Mouse (Mus musculus) telencephalon, adult 2 months (tissue): ENCODE measurements around the gene Cnpy4.

Experiments
- DNase-seq: peaks from one replicate; pipeline ENCODE4 v3.0.0-alpha.2; 2011; ENCODE audit warnings: low read depth, low spot score

The Cnpy4 gene

DNA sequence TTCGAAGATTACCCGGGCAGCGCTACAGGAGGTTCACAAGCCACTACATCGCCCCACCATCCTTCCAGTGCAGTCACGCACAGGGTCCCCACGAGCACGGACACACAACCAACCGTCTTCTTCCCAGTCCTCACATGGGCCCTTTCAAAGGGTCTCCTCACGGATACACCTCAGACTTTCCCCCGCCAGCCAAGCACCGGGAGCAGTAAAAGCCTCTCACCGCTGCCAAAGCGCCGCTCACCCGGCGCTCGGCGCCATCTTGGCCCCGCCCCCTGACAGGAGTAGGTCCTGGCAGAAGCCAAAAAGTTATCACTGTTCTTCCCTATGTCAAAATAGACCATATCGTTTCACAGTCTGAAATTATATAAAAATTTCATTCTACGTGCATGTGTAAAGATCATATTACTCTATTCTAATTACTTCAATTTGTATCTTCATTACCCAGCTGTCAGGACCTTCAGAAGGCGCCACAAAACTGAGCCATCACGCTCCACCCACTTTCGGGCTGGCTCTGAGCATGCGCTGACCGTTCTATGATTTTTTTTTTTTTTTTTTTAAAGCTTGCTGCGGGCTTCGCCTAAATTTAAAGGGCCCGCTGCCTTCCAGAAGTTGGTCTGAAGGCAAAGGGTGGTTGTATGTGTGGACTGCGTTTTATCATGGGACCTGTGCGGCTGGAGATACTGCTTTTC is at the start of gene Cnpy4, which contains the start of gene Taf6:
TSS of gene Cnpy4 (plus strand) at position 536 of the 689 bp plus-strand sequence.
TSS of gene Taf6 (minus strand) at position 502 of the 689 bp plus-strand sequence.
- peak; percentile 86 for DNase-seq

DNA sequence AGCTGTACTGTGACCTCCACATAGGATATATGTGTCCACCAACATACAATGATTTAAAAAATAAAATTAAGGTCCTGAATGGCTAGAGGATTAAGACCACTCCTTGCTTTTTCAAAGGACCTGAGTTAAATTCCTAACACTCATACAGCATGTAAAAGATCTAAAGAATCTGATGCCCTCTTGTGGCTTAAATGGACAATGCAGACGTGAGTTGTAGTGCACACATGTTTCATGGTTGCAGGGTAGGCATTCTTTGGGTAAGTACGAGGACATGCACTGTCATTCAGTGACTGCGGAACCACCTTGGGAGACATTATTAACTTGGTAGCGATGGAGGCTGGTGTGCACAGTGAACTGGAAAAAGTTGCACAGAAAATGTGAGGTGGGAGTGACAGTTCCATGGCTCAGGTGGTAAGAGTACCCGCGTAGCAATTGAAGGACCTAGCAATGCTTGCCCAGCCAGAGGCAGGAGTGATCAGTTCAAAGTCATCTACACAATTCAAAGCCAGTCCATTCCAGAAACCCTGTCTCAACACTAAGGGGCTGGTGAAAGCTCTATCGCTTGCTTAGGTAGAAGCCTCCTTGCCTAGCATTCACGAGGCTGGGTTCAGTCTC is 49.2 kb upstream of the Cnpy4 start:
- DNase-seq, result no peak

DNA sequence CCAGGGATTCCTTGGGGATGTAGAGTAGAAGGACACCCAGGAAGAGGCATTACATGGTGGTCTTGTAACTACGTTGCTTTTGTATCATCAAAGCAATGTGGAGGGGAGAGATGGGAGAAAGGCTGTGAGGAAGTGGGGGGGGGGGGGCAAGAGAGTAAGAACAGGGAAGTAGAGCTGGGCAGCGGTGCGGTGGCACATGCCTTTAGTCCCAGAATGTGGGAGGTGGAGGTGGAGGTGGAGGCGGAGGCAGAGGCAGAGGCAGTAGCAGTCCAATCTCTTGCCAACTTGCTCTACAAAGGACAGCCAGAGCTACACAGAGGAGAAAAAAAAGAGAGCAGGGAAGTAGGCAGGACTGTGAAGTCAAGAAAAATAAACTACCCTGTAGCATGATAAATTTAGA is 48.7 kb upstream of the Cnpy4 start:
- DNase-seq, result no peak

DNA sequence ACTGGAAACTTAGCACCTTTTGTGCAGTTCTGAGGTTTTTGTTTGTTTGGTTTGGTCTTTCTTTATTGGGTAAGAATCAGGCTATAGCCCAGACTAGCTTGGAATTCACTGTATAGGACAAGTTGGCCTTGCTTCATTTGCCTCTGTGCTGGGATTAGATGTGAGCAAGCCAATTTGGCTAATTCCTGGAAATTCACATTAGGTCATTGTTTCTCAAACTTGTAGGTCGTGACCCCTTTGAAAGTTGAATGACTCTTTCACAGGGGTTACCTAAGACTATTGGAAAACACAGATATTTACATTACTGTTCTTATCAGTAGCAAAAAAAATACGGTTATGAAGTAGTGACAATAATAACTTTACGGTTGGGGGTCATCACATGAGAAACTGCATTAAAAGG is 32.9 kb upstream of the Cnpy4 start:
- DNase-seq, result no peak

DNA sequence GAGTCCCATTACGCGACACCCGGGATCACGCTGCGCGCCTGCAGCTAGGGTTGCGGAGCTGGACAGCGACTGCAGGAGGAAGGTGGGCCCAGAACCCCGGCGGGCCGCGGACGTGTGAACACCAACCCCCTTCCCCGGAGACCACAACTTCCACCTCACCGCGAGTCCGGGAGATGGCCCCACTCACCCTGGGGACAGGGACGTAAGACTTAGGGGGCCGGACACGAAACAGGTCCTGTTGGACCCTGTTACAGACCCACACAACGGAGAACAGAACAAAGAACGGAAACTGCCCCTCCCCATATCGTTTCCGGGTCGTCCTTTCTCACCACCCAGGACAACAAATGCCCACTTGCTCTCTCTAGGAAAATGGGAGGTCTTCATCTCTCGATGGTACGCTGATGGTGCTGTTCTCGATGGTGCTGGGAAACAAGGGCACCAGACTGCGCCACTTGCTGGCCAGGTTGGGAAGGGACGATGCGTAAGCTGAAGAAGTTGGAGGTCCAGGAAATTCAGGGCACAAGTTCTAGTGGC is 31.8 kb upstream of the Cnpy4 start, which contains the start of gene Zfp113:
TSS of gene Zfp113 (minus strand) at position 302 of the 534 bp plus-strand sequence.
- peak; percentile 98 for DNase-seq

DNA sequence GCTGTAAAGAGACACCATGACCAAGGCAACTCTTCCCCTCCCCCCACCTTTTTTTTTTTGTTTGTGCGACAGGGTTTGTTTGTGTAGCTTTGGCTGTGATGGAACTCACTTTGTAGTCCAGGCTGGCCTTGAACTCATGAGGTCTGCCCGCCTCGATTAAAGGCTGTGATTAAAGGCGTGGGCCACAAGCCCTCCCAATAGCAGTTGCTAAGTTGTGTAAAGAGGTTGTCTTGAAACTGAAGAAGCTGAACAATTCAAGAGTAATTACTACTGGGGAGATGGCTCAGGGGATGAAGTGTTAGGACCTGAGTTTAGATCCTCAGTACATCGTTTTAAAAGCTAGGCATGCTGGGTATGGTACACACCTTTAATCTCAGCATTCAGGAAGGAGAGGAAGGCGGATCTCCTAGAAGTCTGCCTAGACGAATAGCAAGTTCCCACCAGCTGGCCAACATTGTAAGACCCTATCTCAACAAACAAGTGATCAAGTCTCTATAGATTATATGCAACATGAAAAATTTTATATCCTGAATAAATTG is 27.0 kb upstream of the Cnpy4 start:
- DNase-seq, result no peak

DNA sequence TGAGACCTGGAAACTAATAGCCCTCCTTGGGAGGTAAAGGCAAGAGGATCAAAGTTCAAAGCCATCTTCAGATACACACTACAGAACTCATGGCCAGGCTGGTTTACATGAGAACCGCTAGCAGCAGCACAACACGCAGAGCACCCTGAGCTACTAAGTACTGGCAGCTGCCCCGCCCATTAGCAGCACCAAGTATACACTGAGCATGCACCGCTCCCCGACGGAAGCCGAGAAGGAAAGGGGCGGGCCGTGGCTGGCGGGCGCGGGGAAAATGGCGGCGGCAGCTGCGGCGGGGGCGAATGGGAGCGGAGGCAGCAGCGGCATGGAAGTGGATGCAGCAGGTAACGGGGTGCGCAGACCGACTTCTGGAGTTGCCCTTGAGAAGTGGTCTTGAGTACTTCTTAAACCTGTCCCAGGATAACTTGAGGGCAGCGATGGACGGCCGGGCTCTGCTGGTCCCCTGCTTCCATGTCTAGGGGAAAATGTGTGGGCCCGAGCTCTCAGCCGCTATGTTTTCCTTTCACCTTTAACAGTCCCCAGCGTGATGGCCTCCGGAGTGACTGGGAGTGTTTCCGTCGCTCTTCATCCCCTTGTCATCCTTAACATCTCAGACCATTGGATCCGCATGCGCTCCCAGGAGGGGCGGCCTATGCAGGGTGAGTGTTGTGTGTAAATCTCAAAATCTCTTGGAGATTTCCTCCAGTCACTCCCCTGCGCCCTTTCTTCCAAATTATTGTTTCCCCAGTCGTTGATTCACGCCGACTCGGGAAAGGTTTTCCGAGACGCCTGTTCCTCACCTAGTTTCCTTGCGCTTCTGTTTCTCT is 26.2 kb upstream of the Cnpy4 start, which contains the start of gene Cops6:
TSS of gene Cops6 (plus strand) at position 230 of the 824 bp plus-strand sequence.
- peak; percentile 90 for DNase-seq

DNA sequence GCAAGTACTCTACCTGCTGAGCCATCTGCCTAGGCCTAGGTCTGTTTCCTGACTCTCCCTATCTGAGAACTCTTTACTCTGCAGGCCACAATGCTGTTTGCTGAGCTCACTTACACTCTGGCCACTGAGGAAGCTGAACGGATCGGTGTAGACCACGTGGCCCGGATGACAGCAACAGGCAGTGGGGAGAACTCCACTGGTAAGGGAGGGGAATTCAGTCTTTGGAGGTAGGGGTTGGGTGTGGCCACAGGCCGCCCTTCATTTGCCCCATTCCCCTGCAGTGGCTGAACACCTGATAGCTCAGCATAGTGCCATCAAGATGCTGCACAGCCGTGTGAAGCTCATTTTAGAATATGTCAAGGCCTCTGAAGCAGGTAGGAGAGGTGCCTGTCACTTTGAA is 24.2 kb upstream of the Cnpy4 start:
- DNase-seq, result no peak

DNA sequence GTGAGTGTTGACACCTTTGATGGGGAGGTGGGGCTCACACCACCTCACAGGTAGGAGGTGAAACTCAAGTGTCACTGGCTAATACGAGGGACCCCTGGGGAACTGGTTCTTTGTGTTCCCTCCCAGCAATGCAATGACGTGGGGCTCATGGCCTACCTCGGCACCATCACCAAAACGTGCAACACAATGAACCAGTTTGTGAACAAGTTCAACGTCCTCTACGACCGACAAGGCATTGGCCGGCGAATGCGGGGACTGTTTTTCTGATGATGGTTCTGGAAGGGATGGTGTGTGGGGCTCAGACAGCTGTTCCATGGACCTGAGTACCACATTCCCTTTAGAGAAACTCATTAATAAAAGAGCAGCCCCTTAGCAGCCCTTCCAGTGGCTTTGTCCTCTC is 23.7 kb upstream of the Cnpy4 start:
- no peak for DNase-seq

DNA sequence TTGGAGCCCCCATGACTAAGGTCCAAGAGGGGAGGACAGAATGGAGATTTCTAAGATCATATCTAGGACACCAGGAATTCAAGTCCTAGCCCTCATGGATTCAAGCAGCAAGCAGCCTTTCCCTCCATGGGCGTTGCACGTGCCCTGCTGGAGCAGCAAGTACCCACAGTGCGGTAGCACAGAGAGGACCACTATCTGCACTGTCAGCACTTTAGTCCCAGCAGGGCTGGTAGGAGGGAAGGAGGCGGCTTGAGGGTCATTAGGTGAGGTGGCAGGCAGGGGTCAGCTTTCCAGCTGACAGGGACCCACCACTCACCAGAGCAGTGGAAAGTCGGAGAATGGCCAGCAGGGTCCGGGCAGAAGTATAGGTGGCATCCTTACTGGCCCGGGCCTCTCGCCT is 21.7 kb upstream of the Cnpy4 start:
- DNase-seq, result no peak

DNA sequence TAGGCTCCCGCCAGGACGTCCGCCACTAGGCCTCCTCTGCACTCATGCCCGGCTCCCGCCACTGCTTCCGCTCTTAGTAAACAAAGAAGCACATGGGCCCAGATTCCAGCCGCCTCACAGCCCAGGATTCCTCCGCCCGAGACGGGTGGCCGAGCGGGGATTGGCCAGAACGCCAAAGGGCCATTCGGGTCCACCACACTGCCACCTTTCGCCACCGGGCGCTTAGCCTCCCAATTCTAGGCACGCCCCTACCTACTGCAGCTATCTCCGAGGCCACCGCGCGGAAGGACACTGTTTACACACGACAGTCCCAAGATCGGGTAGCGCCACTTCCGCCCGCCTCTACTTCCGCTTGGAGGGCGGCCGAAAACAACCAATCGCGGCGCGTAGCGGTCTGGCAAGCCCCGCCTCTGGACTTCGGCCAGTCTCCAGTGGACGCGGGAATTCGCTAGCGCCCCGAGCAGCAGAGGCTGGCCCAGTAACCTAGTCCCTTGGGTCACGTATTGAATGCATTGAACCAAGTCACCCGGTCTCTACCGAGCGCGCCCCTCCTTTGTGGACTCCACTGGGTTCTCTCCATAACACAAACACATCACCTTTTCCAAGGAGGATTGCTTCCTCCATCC is 16.2 kb upstream of the Cnpy4 start:
- DNase-seq, result peak; percentile 94

DNA sequence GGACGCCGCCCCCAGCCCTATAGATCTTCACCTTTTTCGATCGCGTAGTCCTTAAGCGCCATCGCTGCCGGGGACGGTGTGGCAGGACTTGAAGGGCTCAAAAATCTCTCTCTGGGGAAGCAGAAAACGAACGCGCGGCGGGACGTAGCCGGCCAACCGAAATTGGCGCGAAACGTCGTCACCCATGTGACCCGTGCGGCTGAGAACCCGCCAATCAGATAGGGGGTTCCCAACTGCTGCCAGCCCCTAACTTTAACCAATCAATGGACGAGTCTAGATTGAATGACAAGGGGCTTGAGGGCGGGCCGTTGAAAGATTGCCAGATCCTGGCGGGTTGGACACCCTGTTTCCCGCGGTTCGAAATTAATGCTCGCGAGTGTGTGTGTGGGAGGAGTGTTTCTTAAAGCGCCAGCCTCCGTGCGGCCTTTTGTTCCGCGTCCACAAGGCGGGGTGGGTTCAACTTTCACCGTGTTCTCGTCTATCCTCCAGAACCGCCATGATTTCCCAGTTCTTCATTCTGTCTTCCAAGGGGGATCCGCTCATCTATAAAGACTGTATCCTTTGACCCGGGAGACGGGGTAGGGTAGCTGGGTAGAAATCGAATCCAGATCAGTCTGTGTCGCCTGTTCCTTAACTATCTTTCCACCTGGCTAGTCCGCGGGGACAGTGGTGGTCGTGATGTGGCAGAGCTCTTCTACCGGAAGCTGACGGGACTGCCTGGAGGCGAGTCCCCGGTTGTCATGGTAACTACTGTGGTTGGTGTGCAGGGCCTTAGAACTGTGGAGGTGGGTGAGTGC is 15.4 kb upstream of the Cnpy4 start, which contains the start of the genes Ap4m1 and Mcm7:
TSS of gene Ap4m1 (plus strand) at position 308 of the 797 bp plus-strand sequence.
TSS of gene Mcm7 (minus strand) at position 728 of the 797 bp plus-strand sequence.
- peak; percentile 97 for DNase-seq

DNA sequence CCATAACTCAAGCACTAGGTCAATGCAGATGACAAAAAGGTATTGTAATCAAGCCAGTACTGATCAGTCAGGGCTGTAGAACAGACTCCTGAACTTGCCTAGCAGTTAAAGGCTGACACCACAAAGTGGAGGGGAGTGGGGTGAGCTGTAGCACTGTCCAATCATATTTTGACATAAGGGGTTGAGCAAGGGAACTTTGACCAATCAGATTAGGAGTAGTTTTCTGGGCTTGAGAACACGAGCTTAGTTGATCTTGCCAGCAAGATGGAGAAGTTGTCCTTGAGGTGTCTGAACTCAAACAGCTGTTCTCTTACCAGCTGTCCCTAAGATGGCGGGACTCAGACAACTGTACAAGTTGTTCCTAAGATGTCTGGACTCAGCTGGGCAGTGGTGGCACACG is 14.1 kb upstream of the Cnpy4 start:
- DNase-seq, result no peak

DNA sequence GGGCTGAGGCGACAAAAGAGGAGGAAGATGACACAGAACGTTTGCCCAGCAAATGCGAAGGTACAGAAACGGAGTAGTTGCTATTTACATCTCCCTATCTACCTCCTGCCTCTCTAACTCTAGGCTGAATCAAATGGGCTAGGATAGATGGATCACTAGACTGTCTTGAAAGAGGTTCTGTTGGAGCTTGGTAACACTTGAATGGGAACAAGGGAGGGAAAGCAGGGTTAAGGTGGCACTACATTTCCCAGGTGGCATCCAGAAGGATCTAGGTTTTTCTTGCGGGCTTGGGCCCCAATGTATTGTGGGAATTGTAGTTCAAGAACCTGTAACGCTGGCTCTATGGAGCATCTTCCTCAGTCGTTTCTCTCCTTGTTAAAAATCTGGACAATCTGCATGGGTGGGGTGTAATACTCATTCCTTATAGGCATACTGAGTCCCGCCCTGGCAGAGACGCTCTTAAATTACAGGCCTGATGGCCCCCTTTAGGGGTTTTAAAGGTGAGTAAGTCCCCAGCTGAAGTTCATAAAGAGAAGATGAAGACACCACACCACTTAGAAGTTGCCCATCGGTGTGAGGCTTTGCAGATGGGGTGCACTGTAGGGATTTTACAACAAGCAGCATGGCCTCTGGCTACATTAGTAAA is 499 bp downstream of the Cnpy4 start:
- peak; percentile 94 for DNase-seq

DNA sequence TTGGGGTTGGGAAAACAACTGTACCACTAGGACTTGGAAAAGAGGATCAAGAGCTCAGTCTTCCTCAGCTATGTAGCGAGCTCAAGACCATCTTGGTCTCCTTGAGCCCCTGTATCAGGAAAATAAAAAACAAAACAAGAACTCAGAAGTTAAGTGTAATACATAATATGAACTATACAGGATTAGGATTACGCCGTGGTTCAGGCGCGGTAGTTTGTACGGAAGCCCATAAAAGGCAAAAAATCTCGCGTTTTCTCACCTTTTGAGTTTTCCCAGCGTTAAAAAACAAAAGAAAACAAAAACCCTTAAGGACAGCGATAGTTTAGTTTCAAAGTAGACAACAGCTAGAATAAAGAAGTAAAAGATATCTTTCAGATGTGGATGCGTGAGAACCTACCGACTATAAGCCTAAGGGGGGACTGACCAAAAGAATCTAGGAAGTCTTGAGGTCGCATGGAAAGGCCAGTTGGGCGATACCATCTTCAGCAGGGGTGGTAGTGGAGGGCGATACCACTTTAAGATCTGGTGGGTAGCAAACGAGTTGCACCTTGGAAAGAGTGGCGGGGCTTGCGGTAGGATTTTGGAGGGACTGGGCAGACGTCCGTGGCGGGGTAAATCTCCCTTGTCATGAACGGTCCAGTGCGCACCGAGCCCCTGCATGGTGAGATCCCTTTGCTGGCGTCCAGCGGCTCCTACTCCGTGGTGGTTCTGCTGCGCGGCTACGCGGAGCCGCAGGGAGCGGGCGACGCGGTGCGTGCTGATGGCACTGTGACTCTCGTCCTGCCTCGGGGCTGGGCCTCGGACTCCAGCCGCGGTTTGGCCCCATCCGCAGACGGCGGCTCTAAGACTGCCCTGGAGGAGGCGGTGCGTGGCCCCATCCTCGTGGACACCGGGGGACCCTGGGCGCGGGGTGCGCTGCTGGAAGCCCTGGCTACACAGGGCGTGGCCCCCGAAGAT is 6.8 kb downstream of the Cnpy4 start, which contains the start of gene Mblac1:
TSS of gene Mblac1 (plus strand) at position 544 of the 957 bp plus-strand sequence.
- peak; percentile 92 for DNase-seq

DNA sequence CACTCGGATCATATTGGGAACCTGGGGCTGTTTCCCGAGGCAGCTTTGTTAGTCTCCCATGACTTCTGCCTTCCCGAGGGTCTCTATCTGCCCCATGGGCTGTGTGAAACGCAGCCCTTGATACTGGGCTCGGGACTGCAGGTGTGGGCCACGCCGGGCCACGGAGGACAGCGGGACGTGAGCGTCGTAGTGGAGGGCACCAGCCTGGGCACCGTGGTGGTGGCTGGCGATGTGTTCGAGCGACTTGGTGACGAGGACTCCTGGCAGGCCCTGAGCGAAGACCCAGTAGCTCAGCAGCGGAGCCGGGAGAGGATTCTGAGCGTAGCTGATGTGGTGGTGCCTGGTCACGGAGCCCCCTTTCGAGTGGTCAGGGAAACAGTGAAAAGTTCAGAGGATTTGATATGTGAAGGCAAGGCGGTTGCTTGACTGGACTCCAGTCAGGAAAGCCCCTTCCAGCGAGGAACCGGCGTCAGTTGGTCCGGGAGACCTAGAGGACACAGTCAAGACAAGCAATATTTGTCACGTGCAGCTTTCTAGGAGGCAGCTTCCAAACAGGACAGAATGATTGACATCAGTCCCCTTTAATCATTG is 7.6 kb downstream of the Cnpy4 start:
- DNase-seq, result no peak

DNA sequence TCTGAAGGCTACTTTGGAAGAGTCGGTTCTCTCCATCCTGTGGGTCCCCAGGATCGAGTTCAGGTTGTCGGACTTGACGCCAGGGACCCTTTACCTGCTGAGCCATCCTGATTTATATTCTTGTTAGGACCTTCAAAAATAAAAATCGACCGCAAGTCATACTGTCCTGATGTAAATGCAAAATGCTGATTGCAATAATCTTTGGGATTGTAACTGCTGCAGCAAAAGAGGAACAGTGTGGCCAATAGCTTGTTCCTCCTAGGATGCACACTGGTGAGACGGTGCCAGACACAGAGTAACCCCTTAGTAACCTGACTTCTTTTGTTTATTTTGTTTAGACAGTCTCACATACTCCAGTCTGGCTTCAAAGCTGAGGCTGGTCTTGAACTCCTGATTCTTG is 8.2 kb downstream of the Cnpy4 start:
- DNase-seq, result no peak

DNA sequence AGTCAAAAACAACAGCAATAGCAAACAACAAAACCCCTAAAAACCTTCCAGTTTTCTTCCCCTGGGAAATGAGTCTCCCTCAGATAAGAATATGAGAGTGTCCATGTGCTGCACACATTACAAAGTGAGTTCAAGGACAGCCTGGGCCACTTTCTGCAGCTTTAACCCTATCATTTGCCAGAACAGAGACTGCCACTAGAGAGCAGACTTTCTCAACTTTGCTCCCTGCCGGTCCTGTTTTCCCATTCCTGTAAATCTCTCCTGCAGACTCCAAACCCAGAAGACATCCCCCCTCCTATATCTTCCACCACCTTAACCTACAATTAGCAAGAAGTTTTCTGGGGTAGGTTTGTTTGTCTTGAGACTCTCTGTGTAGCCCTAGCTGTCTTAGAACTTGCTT is 12.3 kb downstream of the Cnpy4 start:
- DNase-seq, result no peak
